ENCODE assay signal across 15 mouse cellular contexts in genomic region chr13:90781974-90782373, GRCm38 (mm10).
DNase-seq lines count a peak whose midpoint lies in the region; ATAC-seq lines count a peak whose summit lies in the region.
"Had no signal": no experiment of that assay in that cellular context is flagged by ENCODE, and none has a peak within 500 bp of the region (broad histone marks: within the 10 kb centered on the region; RNA-seq: fewer than 3 reads in every experiment).

No protein-coding gene starts in this region.

- H3K4me3 ChIP-seq in embryonic facial prominence, embryonic 11.5 days (ENCODE audit: low read depth, low read length) = no peak overlapping the region
- no peak overlapping the region for H3K4me3 ChIP-seq in embryonic facial prominence, embryonic 10.5 days
- H3K4me3 ChIP-seq in lung, embryonic 16.5 days (ENCODE audit: low read length) = no peak overlapping the region
- H3K4me3 ChIP-seq in embryonic facial prominence, embryonic 12.5 days = no peak overlapping the region
- H3K4me3 ChIP-seq in forebrain, embryonic 12.5 days (replicated peaks) = no peak overlapping the region
- H3K4me3 ChIP-seq: heart, embryonic 10.5 days; hindbrain, embryonic 10.5 days; liver, embryonic 12.5 days had no signal

- H3K9me3 ChIP-seq in embryonic facial prominence, embryonic 11.5 days (replicated peaks; ENCODE audit: control insufficient read depth, low read length) = no peaks in the 10 kb centered on the region
- H3K9me3 ChIP-seq in embryonic facial prominence, embryonic 10.5 days = no peaks in the 10 kb centered on the region
- no peaks in the 10 kb centered on the region for H3K9me3 ChIP-seq in lung, embryonic 16.5 days (ENCODE audit: control insufficient read depth, low read length)
- H3K9me3 ChIP-seq in embryonic facial prominence, embryonic 12.5 days = no peaks in the 10 kb centered on the region
- H3K9me3 ChIP-seq in forebrain, embryonic 12.5 days = no peaks in the 10 kb centered on the region
- H3K9me3 ChIP-seq: G1E; heart, embryonic 10.5 days; hindbrain, embryonic 10.5 days; liver, embryonic 12.5 days had no signal

- peak; percentile 26 for DNase-seq in embryonic facial prominence, embryonic 11.5 days (ENCODE audit: low spot score)
- no peak for DNase-seq in embryonic facial prominence, embryonic 10.5 days (ENCODE audit: low spot score)
- DNase-seq in lung, postnatal 4 days = no peak
- no peak for DNase-seq in gastrocnemius, postnatal 10 days
- DNase-seq: gastrocnemius, postnatal 25 days; thymus, postnatal 14 days had no signal

- H3K36me3 ChIP-seq in embryonic facial prominence, embryonic 11.5 days (replicated peaks; ENCODE audit: control insufficient read depth, insufficient read depth, low read depth, low read length) = no peaks in the 10 kb centered on the region
- H3K36me3 ChIP-seq in embryonic facial prominence, embryonic 10.5 days (replicated peaks) = no peaks in the 10 kb centered on the region
- no peaks in the 10 kb centered on the region for H3K36me3 ChIP-seq in lung, embryonic 16.5 days (ENCODE audit: control insufficient read depth, insufficient read depth, low read length)
- H3K36me3 ChIP-seq in embryonic facial prominence, embryonic 12.5 days = no peaks in the 10 kb centered on the region
- no peaks in the 10 kb centered on the region for H3K36me3 ChIP-seq in forebrain, embryonic 12.5 days (replicated peaks)
- H3K36me3 ChIP-seq: G1E; heart, embryonic 10.5 days; hindbrain, embryonic 10.5 days; liver, embryonic 12.5 days had no signal

- no peak overlapping the region for H3K4me2 ChIP-seq in embryonic facial prominence, embryonic 11.5 days (ENCODE audit: low read depth, low read length)
- H3K4me2 ChIP-seq in lung, embryonic 16.5 days (ENCODE audit: low read depth, low read length) = no peak overlapping the region
- no peak overlapping the region for H3K4me2 ChIP-seq in embryonic facial prominence, embryonic 12.5 days (replicated peaks)
- no peak overlapping the region for H3K4me2 ChIP-seq in forebrain, embryonic 12.5 days
- H3K4me2 ChIP-seq: liver, embryonic 12.5 days; midbrain, embryonic 11.5 days had no signal

- no peak overlapping the region for H3K9ac ChIP-seq in embryonic facial prominence, embryonic 11.5 days (replicated peaks; ENCODE audit: low read length)
- no peak overlapping the region for H3K9ac ChIP-seq in lung, embryonic 16.5 days (ENCODE audit: low read length)
- no peak overlapping the region for H3K9ac ChIP-seq in embryonic facial prominence, embryonic 12.5 days
- H3K9ac ChIP-seq in forebrain, embryonic 12.5 days = no peak overlapping the region
- H3K9ac ChIP-seq: liver, embryonic 12.5 days had no signal

- ATAC-seq in embryonic facial prominence, embryonic 11.5 days (replicated peaks; ENCODE audit: insufficient number of reproducible peaks, low FRiP score, low TSS enrichment, low read depth) = peak; percentile 65; the same call in 1 of the 2 replicates
- ATAC-seq in lung, embryonic 16.5 days (ENCODE audit: low read depth) = 0 out of 2 replicates have a peak, but pooled peaks have one; percentile 62
- ATAC-seq in embryonic facial prominence, embryonic 12.5 days (ENCODE audit: insufficient number of reproducible peaks, insufficient read depth, low FRiP score, low TSS enrichment) = peak; percentile 90
- no peak for ATAC-seq in forebrain, embryonic 12.5 days (ENCODE audit: low FRiP score)
- ATAC-seq: liver, embryonic 12.5 days had no signal

- H3K27me3 ChIP-seq in embryonic facial prominence, embryonic 11.5 days (ENCODE audit: control insufficient read depth, insufficient read depth, low read length) = no peaks in the 10 kb centered on the region
- H3K27me3 ChIP-seq in embryonic facial prominence, embryonic 10.5 days (replicated peaks; ENCODE audit: low read depth, poor library complexity, severe bottlenecking) = no peaks in the 10 kb centered on the region
- no peaks in the 10 kb centered on the region for H3K27me3 ChIP-seq in lung, embryonic 16.5 days (ENCODE audit: control insufficient read depth, insufficient read depth, low read depth, low read length)
- H3K27me3 ChIP-seq in embryonic facial prominence, embryonic 12.5 days = no peaks in the 10 kb centered on the region
- no peaks in the 10 kb centered on the region for H3K27me3 ChIP-seq in forebrain, embryonic 12.5 days
- H3K27me3 ChIP-seq: liver, embryonic 12.5 days had no signal

- no peaks in the 10 kb centered on the region for H3K4me1 ChIP-seq in embryonic facial prominence, embryonic 11.5 days (ENCODE audit: control insufficient read depth, insufficient read depth, low read length)
- no peaks in the 10 kb centered on the region; the same call in 1 of the 2 replicates for H3K4me1 ChIP-seq in embryonic facial prominence, embryonic 10.5 days
- 0 out of 2 replicates have a peak, but pooled peaks cover 2% of the 10 kb centered on the region for H3K4me1 ChIP-seq in lung, embryonic 16.5 days (replicated peaks; ENCODE audit: control insufficient read depth, insufficient read depth, low read length)
- peaks cover 5% of the 10 kb centered on the region; the same call in 1 of the 2 replicates for H3K4me1 ChIP-seq in embryonic facial prominence, embryonic 12.5 days
- H3K4me1 ChIP-seq in forebrain, embryonic 12.5 days = no peaks in the 10 kb centered on the region
- H3K4me1 ChIP-seq: heart, embryonic 10.5 days; hindbrain, embryonic 10.5 days; liver, embryonic 12.5 days had no signal

- WGBS in embryonic facial prominence, embryonic 11.5 days = 54% methylated on average over 2 of the region's 2 CpGs
- WGBS in embryonic facial prominence, embryonic 10.5 days = 76% methylated on average over 2 of the region's 2 CpGs
- WGBS in lung, embryonic 16.5 days = 47% methylated on average over 2 of the region's 2 CpGs
- WGBS in embryonic facial prominence, embryonic 12.5 days = 37% methylated on average over 2 of the region's 2 CpGs
- 79% methylated on average over 2 of the region's 2 CpGs for WGBS in forebrain, embryonic 12.5 days

- H3K27ac ChIP-seq in embryonic facial prominence, embryonic 11.5 days (replicated peaks; ENCODE audit: low read depth, low read length) = no peak overlapping the region
- no peak overlapping the region for H3K27ac ChIP-seq in embryonic facial prominence, embryonic 10.5 days (replicated peaks)
- no peak overlapping the region for H3K27ac ChIP-seq in lung, embryonic 16.5 days (ENCODE audit: low read length)
- H3K27ac ChIP-seq in embryonic facial prominence, embryonic 12.5 days = peak overlapping the region; percentile 50; the same call in 1 of the 2 replicates
- no peak overlapping the region for H3K27ac ChIP-seq in forebrain, embryonic 12.5 days
- H3K27ac ChIP-seq: heart, embryonic 10.5 days; hindbrain, embryonic 10.5 days; liver, embryonic 12.5 days; stomach, postnatal 0 days had no signal
